Mouse (Mus musculus) frontal cortex, adult (tissue): ENCODE results near the gene Ahnak2.

Source experiments
- ATAC-seq: cut with Nextera tagmentation; 2 replicates; pipeline ENCODE4 v1.9.2; 2017; ENCODE audit warnings: mild to moderate bottlenecking, moderate library complexity, mixed read lengths; ENCODE audit not compliant: low TSS enrichment

The Ahnak2 gene

DNA sequence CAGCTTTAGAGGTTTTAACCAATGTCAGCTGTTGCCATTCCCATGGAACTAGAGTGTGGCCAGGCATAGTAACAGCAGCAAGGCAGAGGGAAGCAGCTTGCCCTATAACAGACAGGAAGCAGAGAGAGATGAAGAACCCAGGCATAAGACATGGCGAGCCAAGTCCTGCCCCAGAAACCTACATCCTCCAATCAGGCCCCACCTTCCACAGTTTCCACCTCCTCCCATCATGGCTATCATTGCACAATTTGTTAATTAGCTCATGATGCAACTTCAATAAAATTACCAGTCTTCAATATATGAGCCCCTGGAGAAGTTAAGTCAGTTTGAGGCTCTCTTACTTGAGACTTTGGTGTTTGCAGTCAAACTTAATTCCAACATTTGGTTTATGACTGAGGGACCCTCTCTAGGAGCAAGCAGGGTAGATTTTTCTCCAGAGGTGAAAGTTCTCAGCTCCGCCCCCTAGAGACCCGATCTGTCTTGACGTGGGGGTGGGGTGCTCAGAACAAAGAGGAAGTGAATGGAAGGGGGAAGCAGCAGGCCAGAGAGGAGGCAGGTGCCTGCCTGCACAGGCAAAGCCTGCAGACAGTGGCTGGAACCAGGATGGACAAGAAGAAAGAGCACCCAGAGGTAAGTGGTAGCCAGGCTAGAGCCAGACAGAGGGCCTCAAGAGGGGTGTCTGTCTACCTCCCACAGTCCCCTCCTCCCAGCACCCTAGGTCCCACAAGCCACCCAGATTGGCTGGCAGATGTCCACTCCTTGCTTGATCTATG is 42.1 kb downstream of the Ahnak2 start, which contains the start of gene Pld4:
Gene Pld4, plus strand, starts transcription at position 502 of the 773 bp plus-strand sequence.
- ATAC-seq: no peak

DNA sequence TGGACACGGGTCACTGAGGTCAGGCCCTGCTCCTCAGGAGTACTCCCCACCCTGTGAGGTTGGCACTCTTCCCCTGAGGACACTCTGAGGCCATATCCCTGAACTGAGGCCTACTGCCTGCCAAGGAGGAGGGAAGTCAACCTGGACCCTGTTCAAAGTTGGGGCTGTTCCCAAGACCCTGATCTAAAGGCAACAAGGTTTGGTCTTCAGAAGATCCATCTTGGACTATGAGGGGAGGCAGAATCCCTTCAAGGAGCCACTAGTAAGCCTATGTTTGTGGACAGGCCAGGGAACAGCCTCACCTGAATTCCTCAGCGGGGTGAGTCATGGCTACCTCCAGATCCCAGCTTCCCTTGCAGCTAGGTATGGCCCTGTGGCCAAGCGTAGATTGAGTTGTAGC is 43.0 kb downstream of the Ahnak2 start:
- ATAC-seq: no peak

DNA sequence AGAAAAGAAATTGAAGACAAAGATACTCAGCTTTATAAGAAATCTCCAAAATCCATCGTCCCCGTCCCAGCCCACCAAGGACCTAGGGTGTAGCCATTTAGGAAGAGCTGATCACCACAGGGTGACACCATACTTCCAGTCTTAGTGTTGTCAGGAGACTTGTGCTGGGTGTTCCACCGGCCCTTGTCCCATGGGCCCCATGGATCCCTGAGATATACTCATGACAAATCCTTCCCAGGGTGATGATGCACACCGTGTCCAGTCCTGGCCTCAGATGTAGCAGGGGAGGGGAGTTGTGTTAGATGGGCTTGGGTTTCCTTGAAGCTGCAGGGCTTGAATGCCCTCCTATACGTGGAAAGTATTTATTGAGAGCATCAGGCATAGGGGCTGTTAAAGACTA is 44.6 kb downstream of the Ahnak2 start:
- ATAC-seq: no peak

DNA sequence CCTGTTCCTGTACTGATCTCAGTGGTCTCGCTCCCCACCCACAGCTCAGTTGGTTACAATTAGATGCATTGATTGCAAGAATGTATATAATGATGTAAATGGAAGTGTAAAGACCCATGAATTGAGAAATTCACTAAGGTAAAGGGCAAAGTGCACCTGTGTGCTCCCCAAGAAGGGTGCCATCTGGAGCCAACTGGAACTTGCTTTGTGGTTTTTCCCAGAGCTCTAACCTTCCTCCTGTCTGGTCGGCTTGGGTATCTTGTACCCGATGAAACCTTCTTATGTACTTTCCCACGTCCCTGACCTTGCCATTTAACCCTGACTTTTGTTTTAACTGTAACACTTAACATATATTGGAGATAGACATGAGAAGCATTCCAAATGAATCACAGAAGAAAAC is 46.6 kb downstream of the Ahnak2 start:
- ATAC-seq: no peak

DNA sequence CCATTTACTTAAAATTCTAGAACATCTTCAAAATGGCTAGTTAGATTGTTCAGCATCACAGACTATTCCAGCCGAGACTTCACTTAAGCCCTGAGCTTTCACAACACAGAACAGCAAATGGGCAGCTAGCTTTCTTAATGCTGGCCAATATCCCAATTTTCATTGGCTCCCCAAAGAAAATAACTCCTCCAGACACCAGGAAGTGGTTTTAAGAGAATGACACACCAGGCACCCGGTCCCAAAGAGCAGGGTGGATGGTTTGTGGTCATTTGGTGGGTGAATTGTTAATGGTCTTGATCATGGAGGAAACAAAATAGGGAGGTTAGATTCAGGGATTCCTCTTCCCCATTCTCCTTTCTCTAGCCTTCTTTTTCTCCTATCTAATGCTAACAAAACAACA is 50.1 kb downstream of the Ahnak2 start:
- ATAC-seq: no peak

DNA sequence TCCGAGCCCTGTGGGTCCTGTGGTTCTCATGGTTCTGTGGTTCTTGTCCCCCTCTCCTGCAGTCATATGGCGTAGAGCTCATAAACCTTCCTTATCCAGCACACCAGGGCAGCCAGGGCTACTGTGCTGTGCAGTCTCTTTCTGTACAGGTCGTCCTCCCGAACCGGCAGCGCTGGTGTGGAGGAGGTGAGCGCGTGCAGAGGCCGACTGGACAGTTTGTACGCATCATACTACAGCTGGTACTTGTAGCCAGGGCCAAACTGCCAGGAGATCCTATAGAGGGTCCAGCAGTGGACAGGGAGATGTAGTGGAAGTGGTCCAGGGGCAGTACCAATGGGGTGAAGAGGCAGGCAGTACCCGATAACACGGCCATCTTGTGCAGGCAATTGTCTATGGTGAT is 51.5 kb downstream of the Ahnak2 start:
- no peak for ATAC-seq

DNA sequence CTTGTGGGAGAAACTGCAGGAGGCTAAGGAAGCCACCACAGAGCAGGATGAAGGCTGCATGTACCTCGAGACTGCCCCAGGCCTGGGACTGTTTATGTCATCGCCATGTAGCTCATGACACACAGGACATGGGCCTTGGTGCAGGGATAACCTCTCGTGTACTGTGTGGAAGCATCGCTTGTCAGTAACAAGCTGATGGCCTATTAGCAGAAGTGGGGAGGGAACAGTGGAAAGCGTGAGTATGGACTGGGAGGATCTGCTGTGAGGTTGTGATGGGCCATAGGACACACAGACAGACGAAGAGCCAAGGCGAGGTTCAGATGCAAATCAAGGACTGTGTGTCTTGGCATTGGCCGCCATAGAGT is 54.9 kb downstream of the Ahnak2 start:
- ATAC-seq: no peak

DNA sequence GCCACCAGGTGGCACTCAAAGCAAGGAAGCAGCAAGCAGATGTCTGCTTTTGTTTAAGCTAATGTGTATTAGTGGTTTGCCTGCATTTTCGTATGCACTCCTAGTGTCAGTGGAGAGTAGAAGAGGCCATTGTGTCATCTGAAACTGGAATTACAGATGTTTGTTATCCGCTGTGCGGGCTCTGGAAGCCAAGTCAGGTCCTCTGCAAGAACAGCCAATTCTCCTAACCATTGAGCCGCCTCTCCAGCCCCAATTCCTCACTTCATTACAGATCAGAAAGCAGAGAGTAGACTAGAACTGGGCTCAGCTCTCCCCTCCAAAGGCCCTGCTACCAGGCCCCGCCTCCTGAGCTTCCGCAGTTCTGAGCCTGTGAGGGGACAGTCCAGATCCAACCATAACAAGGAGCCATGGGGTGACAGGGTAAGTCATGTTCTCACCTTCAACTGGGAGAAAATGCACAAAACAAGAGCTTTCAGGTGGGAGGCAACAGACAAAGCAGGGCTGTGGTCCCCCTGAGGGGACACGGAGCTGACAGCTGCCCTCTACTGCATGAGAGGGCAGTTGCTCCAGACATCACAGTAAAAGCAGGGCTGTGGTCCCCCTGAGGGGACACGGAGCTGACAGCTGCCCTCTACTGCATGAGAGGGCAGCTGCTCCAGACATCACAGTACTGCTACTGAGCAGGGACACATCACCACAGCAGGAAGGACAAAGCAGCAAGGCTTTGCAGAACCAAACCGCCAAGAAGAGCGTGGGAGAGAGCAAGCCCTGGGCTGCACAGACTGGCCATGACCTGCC is 55.5 kb downstream of the Ahnak2 start:
- 0 out of 2 replicates have a peak, but pooled peaks have one; percentile 10 for ATAC-seq

DNA sequence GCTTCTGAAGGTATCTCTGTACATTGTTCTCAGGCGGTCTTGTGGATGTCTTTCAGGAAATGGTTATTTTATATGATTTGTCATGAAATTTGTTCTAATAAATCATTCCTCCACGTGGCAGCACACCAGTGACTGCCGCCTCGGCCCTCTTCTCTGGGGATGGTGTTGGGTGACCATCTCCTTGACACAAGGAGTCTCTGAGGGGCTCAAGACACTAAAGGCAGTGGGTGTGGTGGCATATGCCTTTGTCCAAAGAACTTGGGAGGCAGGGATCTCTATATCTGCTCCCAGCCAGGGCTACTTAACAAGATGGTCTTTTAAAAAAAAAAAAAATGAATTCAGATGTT is 56.0 kb downstream of the Ahnak2 start:
- ATAC-seq: no peak

DNA sequence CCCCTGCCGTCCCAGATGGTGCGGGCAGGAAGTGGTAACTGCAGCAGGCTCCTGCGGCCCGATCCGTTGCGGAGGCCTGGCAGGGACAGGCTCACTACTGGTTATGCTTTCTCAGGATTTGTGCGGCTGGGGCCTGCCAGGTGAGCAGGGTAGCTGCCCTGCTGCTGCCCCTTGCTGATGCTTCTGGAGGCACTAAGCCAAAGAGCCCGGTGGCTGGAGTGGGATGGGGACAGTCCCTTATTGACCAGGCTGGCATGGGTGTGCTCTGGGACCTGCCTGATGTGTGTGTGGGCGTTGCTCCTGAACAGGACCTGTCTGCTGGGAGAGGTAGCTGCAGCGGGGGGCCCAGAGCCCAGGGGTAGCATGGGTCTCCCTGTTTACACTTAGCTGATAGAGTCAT is 56.7 kb downstream of the Ahnak2 start:
- ATAC-seq: no peak

DNA sequence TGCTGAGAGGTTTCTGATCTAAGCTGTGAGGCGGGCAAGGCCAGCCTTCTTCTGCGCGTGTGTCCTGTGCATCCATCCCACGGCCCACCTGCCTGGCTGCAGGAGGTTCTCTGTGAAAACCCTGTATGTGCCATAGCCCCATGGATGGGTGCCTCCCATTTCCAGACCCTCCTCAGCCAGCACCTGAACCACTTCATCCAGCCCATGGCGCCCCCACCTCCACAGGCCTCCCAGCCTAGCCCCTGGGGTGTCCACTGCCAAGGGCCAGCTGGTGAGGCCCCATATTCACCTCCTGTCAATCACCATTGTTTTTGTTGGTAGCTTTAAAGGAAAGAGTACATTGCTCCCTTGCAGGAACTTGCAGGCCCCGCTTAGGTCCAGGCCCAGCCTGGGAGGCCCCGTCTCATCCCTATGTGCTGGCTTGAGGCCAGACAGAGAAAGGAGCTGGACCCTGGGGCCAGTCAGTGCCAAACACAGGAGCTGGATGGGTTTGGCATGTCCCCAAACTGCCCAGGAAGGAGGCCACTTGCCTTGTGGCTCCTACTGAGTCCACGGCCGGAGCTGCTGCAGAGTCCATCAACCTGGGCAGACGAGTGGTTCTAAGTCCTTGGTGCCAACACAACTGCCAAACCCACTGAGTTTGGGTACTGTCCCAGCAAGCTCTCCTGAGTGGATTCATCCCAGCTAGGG is 57.4 kb downstream of the Ahnak2 start:
- no peak for ATAC-seq

DNA sequence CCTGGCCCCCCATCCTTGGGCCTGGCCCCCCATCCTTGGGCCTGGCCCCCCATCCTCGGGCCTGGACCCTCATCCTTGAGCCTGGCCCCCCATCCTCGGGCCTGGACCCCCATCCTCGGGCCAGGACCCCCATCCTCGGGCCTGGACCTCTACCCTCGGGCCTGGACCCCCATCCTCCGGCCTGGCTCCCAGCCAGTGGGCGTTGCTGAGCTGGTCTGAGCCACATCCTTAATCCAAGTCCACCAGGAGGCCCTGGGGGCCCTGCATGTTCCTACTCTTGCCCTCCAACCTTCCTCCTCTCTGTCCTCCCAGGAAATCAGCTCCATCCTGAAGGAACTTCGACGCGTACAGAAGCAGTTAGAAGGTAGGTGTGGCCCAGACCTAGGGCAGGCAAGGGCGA is 58.2 kb downstream of the Ahnak2 start:
- no peak for ATAC-seq

DNA sequence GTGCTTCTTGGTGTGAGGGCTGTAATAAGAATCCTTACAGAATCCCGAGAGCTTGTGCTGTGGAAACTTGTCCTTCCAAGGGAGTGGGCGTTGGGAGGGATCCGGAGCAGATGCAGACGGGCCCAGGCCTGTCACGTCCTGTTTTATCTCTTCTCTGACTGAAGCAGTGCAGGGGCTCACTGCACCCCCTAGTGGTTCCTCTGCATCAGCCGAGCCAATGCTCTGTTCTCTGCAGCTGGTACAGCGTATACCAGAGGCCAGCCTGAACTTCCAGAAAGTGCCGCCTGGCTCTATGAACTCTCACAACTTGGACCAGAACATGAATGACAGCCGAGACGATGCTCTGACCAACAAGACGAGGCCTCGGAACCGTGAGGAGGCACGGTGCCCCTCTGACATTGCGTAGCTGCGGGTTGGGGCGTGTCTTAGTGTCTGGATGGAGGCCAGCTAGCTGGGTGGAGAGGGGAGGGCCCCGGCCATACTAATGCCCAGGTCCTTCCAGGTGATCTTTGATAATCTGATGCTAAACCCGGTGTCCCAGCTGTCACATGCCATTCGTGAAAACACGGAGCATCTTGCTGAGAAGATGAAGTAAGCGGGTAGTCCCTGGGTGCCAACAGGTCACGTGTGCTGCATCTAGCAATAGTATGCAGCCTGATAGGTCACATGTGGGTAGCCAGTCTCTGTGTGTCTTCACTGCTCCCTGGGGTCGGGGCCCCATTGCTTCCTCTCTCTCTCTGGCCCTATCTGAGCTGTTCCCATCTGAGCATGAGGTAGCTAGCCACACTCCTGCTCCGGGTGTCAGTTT is 59.1 kb downstream of the Ahnak2 start:
- ATAC-seq: peak; percentile 74

DNA sequence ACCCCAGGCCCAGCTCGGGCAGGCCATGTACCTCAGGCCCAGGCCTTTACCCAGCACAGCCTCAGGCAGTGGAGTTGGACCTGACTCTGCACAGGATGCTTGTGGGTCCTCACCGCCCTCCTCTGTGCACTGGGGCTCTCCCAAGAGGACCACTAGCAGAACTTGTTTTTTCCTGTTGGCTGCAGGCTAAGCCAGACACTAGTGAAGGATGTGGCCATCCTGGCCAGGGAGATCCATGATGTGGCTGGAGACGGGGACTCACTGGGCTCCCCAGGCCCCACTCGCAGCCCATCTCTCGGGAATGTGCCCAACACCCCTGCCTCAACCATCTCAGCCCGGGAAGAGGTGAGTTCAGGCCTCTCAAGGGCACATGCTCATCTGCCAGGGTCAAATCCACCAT is 59.7 kb downstream of the Ahnak2 start:
- peak; percentile 0; the same call in 1 of the 2 replicates for ATAC-seq

DNA sequence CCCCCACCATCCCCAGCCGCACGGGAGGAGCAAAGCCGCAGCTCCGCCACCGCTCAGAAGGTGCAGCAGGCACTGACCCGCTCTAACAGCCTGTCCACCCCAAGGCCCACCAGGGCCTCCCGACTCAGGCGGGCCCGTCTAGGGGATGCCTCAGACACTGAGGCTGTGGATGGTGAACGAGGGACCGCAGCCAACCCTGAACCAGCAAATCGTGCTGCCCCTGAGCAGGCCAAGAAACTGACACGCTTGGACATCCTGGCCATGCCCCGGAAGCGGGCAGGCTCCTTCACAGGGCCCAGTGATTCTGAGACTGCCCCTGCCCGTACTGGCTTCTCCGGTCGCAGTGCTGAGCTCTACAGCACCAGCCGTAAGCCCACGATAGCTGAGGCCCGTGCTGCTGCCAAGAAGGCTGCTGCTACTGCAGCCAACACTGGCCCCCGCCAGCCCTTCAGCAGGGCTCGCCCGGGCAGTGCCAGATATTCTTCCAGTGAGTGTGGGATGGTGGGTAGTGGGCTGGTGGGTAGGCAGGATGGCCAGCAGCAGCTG is 63.4 kb downstream of the Ahnak2 start:
- ATAC-seq: no peak

DNA sequence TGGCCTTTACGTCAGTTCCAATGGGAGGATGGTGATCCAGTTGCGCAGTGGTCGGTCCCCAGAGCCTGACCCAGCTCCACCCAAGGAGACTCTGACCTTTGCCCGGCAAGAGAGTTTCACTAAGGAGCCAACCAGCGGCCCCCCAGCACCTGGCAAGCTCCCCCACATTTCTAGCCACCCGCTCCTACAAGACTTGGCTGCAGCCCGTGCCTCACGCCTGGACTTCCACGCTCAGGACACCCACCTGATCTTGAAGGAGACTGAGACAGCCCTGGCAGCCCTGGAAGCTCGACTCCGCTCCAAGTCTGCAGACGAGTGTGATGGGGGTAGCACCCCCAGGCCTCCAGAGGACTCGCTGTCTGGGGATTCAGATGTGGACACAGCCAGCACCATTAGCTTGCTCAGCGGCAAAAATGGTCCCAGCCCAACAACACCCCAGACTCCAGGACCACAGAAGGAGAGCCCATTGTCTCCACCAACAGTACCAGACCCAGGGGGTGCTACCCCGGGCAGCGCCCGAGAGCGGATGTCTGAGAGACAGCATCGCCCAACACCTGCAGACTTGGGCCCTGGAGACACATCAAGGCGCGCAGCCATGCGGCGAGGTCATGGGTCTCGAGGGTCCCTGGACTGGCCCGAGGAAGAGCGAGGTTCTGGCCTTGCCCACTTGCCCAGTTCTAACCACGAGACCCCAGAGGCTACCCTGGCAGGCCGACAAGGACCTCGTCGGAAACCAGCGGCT is 64.0 kb downstream of the Ahnak2 start:
- ATAC-seq: no peak

DNA sequence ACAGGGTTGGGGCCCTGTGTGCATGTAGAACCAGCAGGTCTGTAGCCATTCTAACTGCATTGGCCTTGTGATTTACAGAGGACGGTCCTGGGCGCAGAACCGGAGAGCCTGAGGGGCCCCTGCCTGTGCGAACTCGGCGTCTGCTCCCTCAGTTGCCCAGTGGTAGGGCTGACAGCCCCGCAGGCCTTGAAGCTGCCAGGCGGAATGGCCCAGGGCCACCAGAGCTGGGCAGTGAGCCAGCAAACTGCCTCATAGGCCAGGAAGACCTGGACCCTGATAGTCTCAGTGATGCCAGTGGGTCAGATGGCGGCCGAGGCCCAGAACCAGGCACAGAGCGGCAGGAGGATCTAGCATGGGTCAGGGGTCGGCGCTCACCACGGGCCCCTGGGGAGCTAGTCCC is 64.7 kb downstream of the Ahnak2 start:
- ATAC-seq: 0 out of 2 replicates have a peak, but pooled peaks have one; percentile 19

DNA sequence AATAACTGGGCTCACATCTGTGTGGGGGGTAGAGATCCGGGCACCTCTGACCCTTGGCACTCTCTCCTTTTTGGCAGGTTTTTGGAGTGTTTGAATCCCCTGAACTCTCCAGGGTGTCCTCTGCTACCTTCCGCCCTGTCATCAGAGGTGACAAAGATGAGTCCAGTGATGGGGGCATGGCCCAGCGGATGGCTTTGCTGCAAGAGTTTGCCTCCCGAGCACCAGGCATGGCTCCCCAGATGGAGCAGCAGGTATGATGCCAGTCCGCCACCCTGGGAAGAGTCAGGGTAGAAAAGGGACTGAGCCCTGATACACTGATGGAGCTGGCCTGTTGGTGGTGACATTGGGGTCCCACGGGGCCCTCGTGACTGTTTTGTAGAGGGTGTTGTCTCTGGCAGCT is 65.4 kb downstream of the Ahnak2 start:
- no peak for ATAC-seq

DNA sequence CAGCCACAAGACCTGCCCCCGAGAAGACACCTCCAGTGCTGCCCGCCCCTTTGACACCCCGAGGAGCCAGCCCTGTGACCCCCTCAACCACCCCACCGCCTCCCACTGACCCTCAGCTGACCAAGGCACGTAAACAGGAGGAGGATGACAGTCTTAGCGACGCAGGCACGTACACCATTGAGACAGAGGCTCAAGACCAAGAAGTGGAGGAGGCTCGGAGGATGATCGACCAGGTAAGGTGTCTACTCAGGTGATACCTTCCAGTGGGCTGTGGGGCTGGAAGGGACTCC is 65.9 kb downstream of the Ahnak2 start:
- ATAC-seq: no peak

DNA sequence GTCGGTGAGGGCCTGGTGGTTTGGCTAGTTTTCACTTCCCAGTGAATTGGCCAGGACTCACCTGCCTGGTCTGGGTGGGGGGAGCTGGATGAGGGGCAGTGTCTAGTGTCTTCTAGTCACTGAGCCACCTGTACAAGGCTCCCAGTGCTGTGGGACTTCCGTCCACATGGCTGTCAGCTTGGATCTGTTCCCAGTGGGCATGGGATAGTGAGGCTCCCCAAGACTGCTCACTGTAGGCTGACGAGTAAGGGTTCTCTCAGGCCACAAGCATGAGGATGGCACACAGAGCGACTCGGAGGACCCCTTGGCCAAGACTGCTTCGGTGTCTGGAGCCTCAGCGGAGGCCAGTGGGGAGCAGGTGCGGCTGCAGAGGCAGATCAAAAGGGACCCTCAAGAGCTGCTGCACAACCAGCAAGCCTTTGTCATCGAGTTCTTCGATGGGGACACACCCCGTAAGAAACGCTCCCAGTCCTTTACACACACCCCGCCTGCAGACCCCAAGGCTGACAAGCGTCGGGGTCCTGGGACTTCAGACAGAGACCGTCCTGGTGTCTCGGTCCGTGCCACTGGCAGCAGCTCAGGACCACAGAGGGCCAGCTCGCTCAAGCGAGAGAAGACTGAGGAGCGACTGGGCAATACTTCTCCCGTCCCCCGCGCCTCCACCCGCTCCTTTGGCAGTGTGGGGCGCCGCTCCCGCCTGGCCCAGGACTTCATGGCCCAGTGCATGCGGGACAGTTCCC is 66.4 kb downstream of the Ahnak2 start:
- ATAC-seq: no peak
